Mouse (Mus musculus) stomach, postnatal 0 days (tissue): ENCODE measurements at regions not wholly inside any gene's neighbourhood (a gene's known extent, or its start where the extent isn't known, plus 50 kb on each side); places are given as distances from the start of the nearest gene placed in this dataset.

Source experiments
- CTCF ChIP-seq: IDR thresholded peaks from 2 replicates; pipeline ENCODE4 v1.5.1; 2016; ENCODE audit warnings: antibody characterized with exemption, low read depth, mild to moderate bottlenecking, moderate library complexity
- EP300 ChIP-seq: optimal IDR thresholded peaks from 2 replicates; pipeline ENCODE3; 2016; ENCODE audit warnings: antibody characterized with exemption

DNA sequence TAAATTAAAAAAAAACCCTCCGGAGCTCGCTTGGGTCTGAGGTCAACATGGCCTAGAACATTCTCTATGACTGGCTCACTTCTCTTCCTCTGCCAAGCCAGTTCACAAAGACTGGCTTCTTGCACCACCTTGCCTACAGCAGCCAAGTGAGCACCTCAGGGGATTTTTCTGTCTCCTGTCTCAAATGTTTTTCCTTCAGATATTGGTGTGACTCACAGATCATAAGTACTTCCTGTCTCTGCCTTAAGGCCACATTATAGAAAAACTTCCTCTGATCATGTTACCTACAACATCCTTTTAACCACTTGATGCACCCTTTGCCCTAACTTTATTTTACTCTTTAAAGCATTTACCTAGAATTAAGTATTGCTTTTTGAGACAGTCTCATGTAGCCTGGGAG is 230.0 kb upstream of the Clint1 start:
- TF ChIP-seq CTCF (no peak), EP300 (no peak)
